Mouse (Mus musculus) B cell, adult 62 days (primary cell): ENCODE measurements around the gene Fblim1. TPM values are rescaled to one million over a fixed set of nuclear protein-coding genes. Genes with fewer than 3 reads are reported as not detected.

Experiments
- total RNA-seq: library from RNA; stranded (reverse); gene quantifications from 4 replicates; pipeline ENCODE4 v1.2.4, GENCODE M21; 2023

Fblim1 gene
- not detected in 4 replicates for total RNA-seq

DNA sequence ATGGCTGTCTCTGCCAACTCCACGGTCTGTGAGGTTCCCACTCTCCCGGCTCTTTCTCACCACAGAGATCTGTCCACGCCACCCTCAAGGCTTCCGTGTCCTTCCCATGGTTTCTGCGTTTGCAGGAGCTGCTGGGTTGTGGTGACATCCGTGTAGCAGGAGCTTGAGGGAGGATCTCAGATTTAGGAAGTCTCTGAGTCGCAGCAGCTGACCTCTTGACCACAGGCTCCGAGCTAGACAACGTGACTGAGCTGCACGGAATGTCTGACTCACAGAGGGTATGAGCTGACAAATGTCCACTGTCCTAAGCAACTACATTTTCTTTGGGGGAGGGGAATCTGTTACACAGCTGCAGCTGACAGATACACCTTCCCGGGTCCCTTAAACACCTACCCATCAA is at the start of gene Fblim1:
Gene Fblim1, minus strand, starts transcription at position 236 of the 400 bp plus-strand sequence.

DNA sequence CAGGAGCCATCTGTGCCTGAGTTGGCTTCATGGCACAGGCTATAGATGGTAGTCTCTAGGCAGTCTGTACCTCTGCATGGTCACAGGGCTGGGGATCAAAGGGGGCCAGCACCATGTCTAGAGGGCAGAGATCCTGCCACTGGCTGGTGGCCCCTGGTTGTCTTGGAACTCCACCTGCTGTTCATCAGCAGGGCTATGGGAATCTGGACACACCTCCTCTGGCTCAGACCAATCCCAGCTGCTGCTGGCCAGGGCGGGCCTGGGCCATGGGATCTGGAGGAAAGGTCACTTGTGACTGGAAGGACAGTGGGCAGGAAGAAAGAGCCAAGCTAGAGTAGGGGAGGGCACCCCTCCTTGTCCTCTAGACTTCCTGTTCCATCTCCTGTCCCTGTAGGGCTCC is 17.8 kb upstream of the Fblim1 start, which contains the start of gene Slc25a34:
Gene Slc25a34, minus strand, starts transcription at position 156 of the 400 bp plus-strand sequence.

DNA sequence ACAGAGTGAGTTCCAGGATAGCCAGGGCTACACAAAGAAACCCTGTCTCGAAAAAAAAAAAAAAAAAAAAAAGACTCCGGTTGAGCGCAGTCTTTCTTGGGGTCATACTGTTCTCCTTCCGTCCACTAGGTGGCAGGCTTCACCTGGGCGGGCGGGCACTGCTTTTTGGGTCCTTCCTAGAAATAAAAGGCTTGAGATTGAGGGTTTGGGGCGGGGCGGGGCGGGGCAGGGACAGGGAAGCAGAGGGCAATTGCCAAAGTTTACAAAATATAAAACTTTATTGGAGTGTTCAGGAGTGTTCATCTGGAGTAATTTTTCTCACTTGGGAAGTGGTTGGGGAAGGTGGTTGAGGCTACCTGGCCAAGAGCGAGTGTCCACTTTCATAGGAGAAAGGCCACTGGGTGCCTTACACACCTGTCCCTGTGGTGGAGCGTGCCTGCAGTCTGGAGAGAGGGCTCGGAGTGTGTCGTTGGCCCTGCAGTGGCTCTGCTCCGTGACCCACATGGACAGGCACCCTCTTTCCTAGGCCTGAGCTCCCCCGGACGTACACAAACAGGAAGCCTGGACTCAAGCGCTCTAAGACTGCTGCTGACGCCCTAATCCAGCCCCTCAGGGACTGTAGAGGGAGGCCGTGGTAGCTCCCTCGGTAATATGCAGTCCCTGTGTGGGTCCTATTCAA is 12.8 kb upstream of the Fblim1 start, which contains the start of gene Tmem82:
Gene Tmem82, minus strand, starts transcription at position 69 of the 679 bp plus-strand sequence.

DNA sequence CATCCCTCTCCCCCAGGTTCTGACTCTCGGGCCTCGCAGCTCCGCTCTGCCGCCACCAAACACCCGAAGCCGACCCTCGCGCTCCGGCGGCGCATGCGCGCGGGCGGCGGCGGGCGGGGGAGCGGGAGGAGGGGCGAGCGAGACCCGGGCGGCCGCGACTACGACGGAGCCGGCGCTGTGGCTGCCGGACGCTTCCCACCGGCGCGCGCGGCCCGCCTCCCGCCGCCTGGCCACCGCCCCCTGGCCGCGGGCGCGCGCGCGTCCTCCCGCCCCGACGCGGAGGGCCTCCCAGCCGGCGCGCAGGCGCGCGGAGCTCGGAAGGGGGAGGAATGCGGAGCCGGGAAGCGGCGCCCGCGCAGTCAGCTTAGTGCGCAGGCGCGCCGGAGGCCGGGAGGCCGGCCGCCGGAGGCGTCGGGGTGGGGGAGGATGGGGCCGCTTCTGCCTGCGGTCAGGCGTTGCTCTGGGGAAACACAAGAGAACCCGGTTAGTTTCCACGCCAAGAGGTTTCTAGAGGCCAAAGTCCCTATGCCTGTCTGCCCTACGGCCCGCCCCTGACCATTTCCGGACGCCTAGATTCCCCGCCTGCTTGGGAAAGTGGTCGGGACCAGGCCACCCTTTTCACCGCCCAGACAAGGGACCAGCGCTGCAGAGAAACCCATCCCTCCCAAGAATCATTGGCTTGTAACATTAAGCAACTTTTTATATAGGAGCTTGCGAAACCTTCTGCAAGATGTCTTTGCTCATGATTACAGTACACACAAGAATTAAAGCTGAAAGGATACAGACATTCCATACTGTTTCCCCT is 67.3 kb downstream of the Fblim1 start, which contains the start of gene Spen:
Gene Spen, minus strand, starts transcription at position 190 of the 805 bp plus-strand sequence.

Other genes with a start within 250 kb of the Fblim1 start
- gene Fam131c, start 237.9 kb downstream of the Fblim1 start, total RNA-seq = not detected in 4 replicates
- not detected in 4 replicates for gene Clcnka, start 207.4 kb downstream of the Fblim1 start, total RNA-seq
- not detected in 4 replicates for gene Clcnkb, start 190.1 kb downstream of the Fblim1 start, total RNA-seq
- not detected in 4 replicates for gene Hspb7, start 185.3 kb downstream of the Fblim1 start, total RNA-seq
- not detected in 4 replicates for gene Srarp, start 170.0 kb downstream of the Fblim1 start, total RNA-seq
- 43.5 to 55.8 TPM (median 49.0 TPM) in 4 replicates for gene Zbtb17, start 161.4 kb downstream of the Fblim1 start, total RNA-seq
- 46.6 to 59.3 TPM (median 54.1 TPM) in 4 replicates for gene Spen, start 67.5 kb downstream of the Fblim1 start, total RNA-seq
- not detected in 4 replicates for gene Tmem82, start 12.5 kb upstream of the Fblim1 start, total RNA-seq
- 0.21 TPM in 1 of 4 replicates, not detected in the others for gene Slc25a34, start 17.7 kb upstream of the Fblim1 start, total RNA-seq
- 27.7 to 40.7 TPM (median 35.5 TPM) in 4 replicates for gene Plekhm2, start 58.8 kb upstream of the Fblim1 start, total RNA-seq
- gene Rsc1a1, start 79.5 kb upstream of the Fblim1 start, total RNA-seq = 4.6 to 12.8 TPM (median 7.1 TPM) in 3 of 4 replicates, not detected in the other
- gene Ddi2, start 117.3 kb upstream of the Fblim1 start, total RNA-seq = 43.3 to 54.2 TPM (median 45.4 TPM) in 4 replicates
- not detected in 4 replicates for gene Agmat, start 140.6 kb upstream of the Fblim1 start, total RNA-seq
- 9.8 to 13.5 TPM (median 12.6 TPM) in 4 replicates for gene Dnajc16, start 184.8 kb upstream of the Fblim1 start, total RNA-seq
- gene Casp9, start 187.5 kb upstream of the Fblim1 start, total RNA-seq = 21.8 to 32.9 TPM (median 25.5 TPM) in 4 replicates
- 1.1 to 2.0 TPM in 2 of 4 replicates, not detected in the others for gene Cela2a, start 220.1 kb upstream of the Fblim1 start, total RNA-seq
- not detected in 4 replicates for gene Ctrc, start 240.3 kb upstream of the Fblim1 start, total RNA-seq